Mouse (Mus musculus): ENCODE measurements around the gene Stil. TPM values are rescaled to one million over a fixed set of nuclear protein-coding genes. Genes with fewer than 3 reads are reported as not detected.

Stil gene
- polyA plus RNA-seq, 1 experiment from 2014 or later, result 7.2 TPM

DNA sequence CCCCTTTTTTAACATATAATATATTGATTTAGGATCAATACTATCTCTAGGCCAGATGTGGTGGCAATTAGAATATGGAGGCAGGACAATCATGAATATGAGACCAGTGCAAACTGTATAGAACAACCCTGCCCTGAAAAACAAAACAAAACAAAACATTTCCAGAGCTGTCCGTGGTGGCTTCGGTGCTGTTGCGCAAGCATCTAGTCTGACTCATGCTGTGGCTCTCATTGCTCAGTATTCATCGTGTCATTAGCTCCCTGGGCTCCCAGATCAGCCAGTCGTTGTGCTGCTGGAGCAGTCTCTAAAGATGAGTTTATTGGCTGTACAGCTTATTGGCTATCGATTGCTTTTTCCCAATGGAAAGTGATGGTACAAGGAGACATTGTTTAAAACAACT lies 35.1 kb downstream of the Stil start:
- no peak for ATAC-seq
- H3K4me3 ChIP-seq (ENCODE audit: low read length), result no peak overlapping the region
- peaks cover 5% of the 10 kb centered on the region for H3K36me3 ChIP-seq (ENCODE audit: control insufficient read depth, insufficient read depth, low read length)
- H3K27me3 ChIP-seq (replicated peaks; ENCODE audit: control insufficient read depth, insufficient read depth, low read length), result no peaks in the 10 kb centered on the region
- no peak overlapping the region for H3K4me2 ChIP-seq (ENCODE audit: low read depth, low read length)
- no peak overlapping the region for H3K9ac ChIP-seq (ENCODE audit: low read depth, low read length)
- 72% methylated on average over 6 of the region's 6 CpGs for WGBS
- H3K27ac ChIP-seq (ENCODE audit: low read length), result no peak overlapping the region
- no peaks in the 10 kb centered on the region for H3K4me1 ChIP-seq (ENCODE audit: control insufficient read depth, insufficient read depth, low read length)
- H3K9me3 ChIP-seq (ENCODE audit: control insufficient read depth, low read length), result no peaks in the 10 kb centered on the region

DNA sequence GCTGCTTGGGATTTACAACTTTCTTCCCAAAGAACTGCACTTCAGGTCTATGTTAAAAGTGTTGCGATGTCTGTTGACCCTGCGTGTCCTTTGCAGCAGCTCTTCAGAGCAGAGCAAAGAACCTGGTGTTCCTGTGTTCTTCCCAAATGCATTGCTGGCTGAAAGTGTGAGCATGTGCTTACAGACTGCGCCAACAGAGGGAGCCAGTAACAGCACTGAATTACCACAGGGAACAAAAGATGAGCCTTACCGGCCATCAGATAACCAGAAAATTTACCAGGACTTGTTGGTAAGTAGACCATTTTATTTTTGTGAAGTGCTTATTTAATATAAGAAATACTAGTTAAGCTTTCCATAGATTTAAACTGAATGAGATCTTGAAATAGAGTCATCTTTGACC lies 38.3 kb downstream of the Stil start:
- Histone ChIP-seq H3K4me2 (ENCODE audit: low read depth, low read length) (no peak overlapping the region), H3K4me1 (ENCODE audit: control insufficient read depth, insufficient read depth, low read length) (no peaks in the 10 kb centered on the region), H3K4me3 (ENCODE audit: low read length) (no peak overlapping the region), H3K27me3 (replicated peaks; ENCODE audit: control insufficient read depth, insufficient read depth, low read length) (no peaks in the 10 kb centered on the region), H3K9ac (ENCODE audit: low read depth, low read length) (no peak overlapping the region), H3K36me3 (ENCODE audit: control insufficient read depth, insufficient read depth, low read length) (peaks cover 8% of the 10 kb centered on the region), H3K9me3 (ENCODE audit: control insufficient read depth, low read length) (no peaks in the 10 kb centered on the region), H3K27ac (ENCODE audit: low read length) (no peak overlapping the region)
- ATAC-seq, result no peak
- 32% methylated on average over 4 of the region's 4 CpGs for WGBS

- Histone ChIP-seq H3K9me3 (ENCODE audit: control insufficient read depth, low read length) (no peaks in the 10 kb centered on the region), H3K27me3 (replicated peaks; ENCODE audit: control insufficient read depth, insufficient read depth, low read length) (0 out of 2 replicates have a peak, but pooled peaks cover 5% of the 10 kb centered on the region), H3K4me3 (ENCODE audit: low read length) (no peak overlapping the region), H3K4me2 (ENCODE audit: low read depth, low read length) (no peak overlapping the region), H3K4me1 (ENCODE audit: control insufficient read depth, insufficient read depth, low read length) (no peaks in the 10 kb centered on the region), H3K36me3 (ENCODE audit: control insufficient read depth, insufficient read depth, low read length) (peaks cover 8% of the 10 kb centered on the region), H3K27ac (ENCODE audit: low read length) (no peak overlapping the region), H3K9ac (ENCODE audit: low read depth, low read length) (no peak overlapping the region)
- ATAC-seq, result no peak
- 83% methylated on average over 3 of the region's 3 CpGs for WGBS
Measured at GRCm38 (mm10) chr4:115045621-115046020, 45.7 kb downstream of the Stil start.

DNA sequence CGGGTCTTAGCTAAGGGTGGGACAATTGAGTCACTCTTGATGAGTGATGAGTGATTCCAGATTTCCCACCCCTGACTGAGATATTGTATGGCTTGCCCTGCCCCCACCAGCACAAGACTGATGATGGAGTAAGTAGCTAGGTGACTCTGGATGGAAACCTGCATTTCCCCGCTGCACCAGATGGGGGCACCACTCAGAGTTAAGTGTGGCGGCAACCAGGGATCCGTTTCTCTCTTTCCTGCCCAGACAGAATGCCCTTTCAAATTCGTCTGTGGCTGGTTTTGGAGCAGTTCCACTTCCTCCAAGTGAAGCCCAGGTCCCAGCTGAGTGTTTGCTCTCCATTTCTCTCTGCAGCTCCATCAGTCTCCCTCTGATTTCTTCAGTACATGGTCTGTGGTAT lies 47.8 kb downstream of the Stil start:
- Histone ChIP-seq H3K9ac (ENCODE audit: low read depth, low read length) (no peak overlapping the region), H3K4me2 (ENCODE audit: low read depth, low read length) (no peak overlapping the region), H3K27ac (ENCODE audit: low read length) (no peak overlapping the region), H3K27me3 (replicated peaks; ENCODE audit: control insufficient read depth, insufficient read depth, low read length) (peaks cover 23% of the 10 kb centered on the region), H3K36me3 (ENCODE audit: control insufficient read depth, insufficient read depth, low read length) (peaks cover 2% of the 10 kb centered on the region; the same call in 1 of the 2 replicates), H3K4me3 (ENCODE audit: low read length) (no peak overlapping the region), H3K9me3 (ENCODE audit: control insufficient read depth, low read length) (no peaks in the 10 kb centered on the region), H3K4me1 (ENCODE audit: control insufficient read depth, insufficient read depth, low read length) (no peaks in the 10 kb centered on the region; the same call in 1 of the 2 replicates)
- 8% methylated on average over 5 of the region's 5 CpGs for WGBS
- ATAC-seq, result no peak

GRCm38 (mm10) chr4:115048190-115048589 lies 48.2 kb downstream of the Stil start:
- H3K27ac ChIP-seq (ENCODE audit: low read length), result no peak overlapping the region
- WGBS, result 74% methylated on average over 8 of the region's 8 CpGs
- no peak for ATAC-seq

GRCm38 (mm10) chr4:115051245-115051644 lies 51.3 kb downstream of the Stil start:
- no peak overlapping the region for H3K4me2 ChIP-seq (ENCODE audit: low read depth, low read length)
- peaks cover 48% of the 10 kb centered on the region for H3K27me3 ChIP-seq (replicated peaks; ENCODE audit: control insufficient read depth, insufficient read depth, low read length)
- ATAC-seq, result no peak
- no peak overlapping the region for H3K9ac ChIP-seq (ENCODE audit: low read depth, low read length)
- H3K9me3 ChIP-seq (ENCODE audit: control insufficient read depth, low read length), result no peaks in the 10 kb centered on the region
- 72% methylated on average over 5 of the region's 5 CpGs for WGBS
- H3K27ac ChIP-seq (ENCODE audit: low read length), result no peak overlapping the region
- no peak overlapping the region for H3K4me3 ChIP-seq (ENCODE audit: low read length)
- no peaks in the 10 kb centered on the region; the same call in 1 of the 2 replicates for H3K4me1 ChIP-seq (ENCODE audit: control insufficient read depth, insufficient read depth, low read length)
- H3K36me3 ChIP-seq (ENCODE audit: control insufficient read depth, insufficient read depth, low read length), result no peaks in the 10 kb centered on the region

More at GRCm38 (mm10) chr4:115048190-115048589, 48.2 kb downstream of the Stil start:
- Histone ChIP-seq H3K36me3 (ENCODE audit: control insufficient read depth, insufficient read depth, low read length) (peaks cover 2% of the 10 kb centered on the region; the same call in 1 of the 2 replicates), H3K9ac (ENCODE audit: low read depth, low read length) (no peak overlapping the region), H3K27me3 (replicated peaks; ENCODE audit: control insufficient read depth, insufficient read depth, low read length) (peaks cover 27% of the 10 kb centered on the region), H3K9me3 (ENCODE audit: control insufficient read depth, low read length) (no peaks in the 10 kb centered on the region), H3K4me3 (ENCODE audit: low read length) (no peak overlapping the region), H3K4me1 (ENCODE audit: control insufficient read depth, insufficient read depth, low read length) (no peaks in the 10 kb centered on the region; the same call in 1 of the 2 replicates), H3K4me2 (ENCODE audit: low read depth, low read length) (no peak overlapping the region)

DNA sequence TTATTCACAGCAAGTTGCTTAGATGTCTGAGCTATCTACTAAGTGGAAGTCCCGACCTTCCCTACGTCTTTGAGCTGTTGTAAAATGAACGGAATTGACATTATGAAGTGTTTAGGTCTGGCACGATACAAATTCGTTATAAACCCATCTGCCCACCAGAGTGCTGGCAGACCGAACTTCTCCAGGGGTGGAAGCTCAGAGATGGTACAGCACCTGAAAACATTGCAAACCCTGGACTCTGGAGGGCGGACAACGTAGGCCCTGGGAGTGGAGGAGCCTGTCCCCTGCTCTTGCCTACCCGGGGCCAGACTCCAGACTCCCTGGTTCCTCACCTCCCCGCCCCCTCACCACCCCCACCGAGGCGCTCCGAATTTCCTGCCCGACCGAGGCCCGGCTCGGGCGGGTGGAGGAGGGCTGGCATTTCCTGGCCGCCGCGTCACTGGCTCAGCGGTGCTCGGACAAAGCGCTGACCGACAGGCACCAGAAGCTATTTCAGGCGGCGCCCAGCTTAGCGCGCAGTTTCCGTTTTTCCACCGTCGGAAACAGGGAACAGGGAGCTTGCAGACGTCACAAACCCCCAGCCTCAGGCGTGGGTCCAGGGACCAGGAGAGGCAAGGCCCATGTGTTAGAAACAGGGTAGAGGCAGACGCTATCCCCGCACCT lies 52.5 kb downstream of the Stil start:
- ATAC-seq, result peak; percentile 42
- Histone ChIP-seq H3K27ac (ENCODE audit: low read length) (no peak overlapping the region), H3K4me2 (ENCODE audit: low read depth, low read length) (peak overlapping the region; percentile 50), H3K27me3 (replicated peaks; ENCODE audit: control insufficient read depth, insufficient read depth, low read length) (peaks cover 58% of the 10 kb centered on the region), H3K36me3 (ENCODE audit: control insufficient read depth, insufficient read depth, low read length) (no peaks in the 10 kb centered on the region), H3K9ac (ENCODE audit: low read depth, low read length) (peak overlapping the region; percentile 35; the same call in 1 of the 2 replicates), H3K4me3 (ENCODE audit: low read length) (peak overlapping the region; percentile 34), H3K4me1 (ENCODE audit: control insufficient read depth, insufficient read depth, low read length) (peaks cover 12% of the 10 kb centered on the region), H3K9me3 (ENCODE audit: control insufficient read depth, low read length) (no peaks in the 10 kb centered on the region)
- WGBS, result 2% methylated on average over 36 of the region's 36 CpGs

- H3K4me1 ChIP-seq (ENCODE audit: control insufficient read depth, insufficient read depth, low read length), result peaks cover 14% of the 10 kb centered on the region
- no peak overlapping the region for H3K4me2 ChIP-seq (ENCODE audit: low read depth, low read length)
- WGBS, result 8% methylated on average over 2 of the region's 2 CpGs
- H3K36me3 ChIP-seq (ENCODE audit: control insufficient read depth, insufficient read depth, low read length), result no peaks in the 10 kb centered on the region
- H3K27me3 ChIP-seq (replicated peaks; ENCODE audit: control insufficient read depth, insufficient read depth, low read length), result peaks cover 77% of the 10 kb centered on the region
- no peak overlapping the region for H3K9ac ChIP-seq (ENCODE audit: low read depth, low read length)
- no peak overlapping the region for H3K4me3 ChIP-seq (ENCODE audit: low read length)
- no peak for ATAC-seq
- no peaks in the 10 kb centered on the region for H3K9me3 ChIP-seq (ENCODE audit: control insufficient read depth, low read length)
- H3K27ac ChIP-seq (ENCODE audit: low read length), result no peak overlapping the region
Measured at GRCm38 (mm10) chr4:115055044-115055443, 55.1 kb downstream of the Stil start.

DNA sequence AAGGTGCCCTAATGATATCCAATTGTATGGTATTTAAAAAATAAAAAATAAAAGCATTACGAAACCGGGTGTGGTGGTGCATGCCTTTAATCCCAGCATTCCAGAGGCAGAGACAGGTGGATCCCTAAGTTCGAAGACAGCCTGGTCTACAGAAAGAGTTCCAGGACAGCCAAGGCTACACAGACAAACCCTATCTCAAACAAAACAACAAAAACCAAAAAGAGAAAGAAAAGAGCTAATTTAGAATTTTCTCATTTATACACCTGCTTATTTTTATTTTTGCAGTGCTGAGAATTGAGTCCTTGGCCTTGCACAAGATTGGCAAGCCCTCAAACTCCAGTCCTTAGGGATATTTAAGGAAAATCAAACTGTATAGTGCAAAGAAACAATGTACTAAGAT lies 55.7 kb downstream of the Stil start:
- no peaks in the 10 kb centered on the region for H3K9me3 ChIP-seq (ENCODE audit: control insufficient read depth, low read length)
- H3K27me3 ChIP-seq (replicated peaks; ENCODE audit: control insufficient read depth, insufficient read depth, low read length), result peaks cover 83% of the 10 kb centered on the region
- H3K36me3 ChIP-seq (ENCODE audit: control insufficient read depth, insufficient read depth, low read length), result no peaks in the 10 kb centered on the region
- ATAC-seq, result no peak
- WGBS, result 30% methylated on average over 3 of the region's 3 CpGs
- no peak overlapping the region for H3K4me2 ChIP-seq (ENCODE audit: low read depth, low read length)
- H3K4me3 ChIP-seq (ENCODE audit: low read length), result no peak overlapping the region
- H3K4me1 ChIP-seq (ENCODE audit: control insufficient read depth, insufficient read depth, low read length), result peaks cover 14% of the 10 kb centered on the region
- H3K9ac ChIP-seq (ENCODE audit: low read depth, low read length), result no peak overlapping the region
- H3K27ac ChIP-seq (ENCODE audit: low read length), result no peak overlapping the region

Data from intestine, embryonic 16.5 days (tissue).